Comparison of ENCODE assay signal across 8 mouse cellular contexts in the genomic region with DNA sequence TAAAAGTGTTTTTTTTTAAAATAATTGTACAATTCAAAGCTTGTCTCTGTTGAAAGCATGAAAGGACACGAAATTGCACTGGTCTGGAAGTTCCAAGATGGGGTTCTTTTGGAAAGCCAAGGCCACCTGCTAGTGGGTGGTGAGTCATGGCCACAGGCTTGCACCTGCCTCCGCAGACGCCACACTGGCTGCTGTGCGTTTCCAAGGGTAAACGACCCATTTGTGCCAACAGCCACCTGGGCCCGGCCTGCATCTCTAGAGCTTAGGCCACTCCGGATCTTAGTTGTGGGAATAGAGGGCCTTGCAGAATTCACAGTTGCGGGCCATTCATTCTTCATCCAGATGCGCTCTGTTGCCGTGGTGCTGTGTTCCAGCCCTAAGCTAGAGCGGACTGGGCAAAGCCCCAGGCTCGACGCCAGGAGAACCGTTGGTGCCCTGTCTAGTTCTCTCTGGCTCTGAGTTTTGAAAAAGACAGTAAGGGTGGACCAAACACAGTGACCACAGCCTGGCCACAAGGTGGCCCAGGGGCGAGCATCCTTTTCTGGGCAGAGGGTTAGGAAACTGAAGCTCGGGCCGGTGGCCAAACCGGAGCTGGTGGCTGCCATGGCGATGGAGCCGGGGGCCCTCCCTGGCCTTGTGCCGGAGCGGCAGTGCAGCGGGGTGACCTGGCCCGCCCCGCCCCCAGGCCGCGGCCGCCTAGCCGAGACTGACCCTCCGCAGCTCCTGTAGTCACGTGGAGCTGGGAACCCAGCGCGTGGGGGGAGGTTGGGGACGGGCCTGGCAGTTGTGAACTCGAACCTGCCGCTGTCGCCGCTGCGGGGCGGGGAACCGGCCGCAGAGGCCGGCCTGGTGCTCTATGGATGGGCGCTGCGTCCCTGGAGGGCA. TPM values are rescaled to one million over a fixed set of nuclear protein-coding genes. Genes with fewer than 3 reads are reported as not detected.
DNase-seq lines count a peak whose midpoint lies in the region; ATAC-seq lines count a peak whose summit lies in the region.

A gene (plus strand): TSS at position 726 of the 885 bp plus-strand sequence.
A gene (plus strand): TSS at position 784 of the 885 bp plus-strand sequence.

- peaks cover 26% of the 10 kb centered on the region for H3K4me1 ChIP-seq in embryonic facial prominence, embryonic 15.5 days
- H3K4me1 ChIP-seq in heart, embryonic 11.5 days (ENCODE audit: control insufficient read depth, insufficient read depth, low read length) = peaks cover 16% of the 10 kb centered on the region
- H3K4me1 ChIP-seq in kidney, embryonic 15.5 days = peaks cover 40% of the 10 kb centered on the region
- H3K4me1 ChIP-seq in limb, embryonic 15.5 days = peaks cover 26% of the 10 kb centered on the region
- peaks cover 16% of the 10 kb centered on the region for H3K4me1 ChIP-seq in midbrain, embryonic 16.5 days (ENCODE audit: control insufficient read depth, insufficient read depth, low read length)

- ATAC-seq in embryonic facial prominence, embryonic 15.5 days (ENCODE audit: insufficient number of reproducible peaks, low FRiP score, low TSS enrichment, low read depth) = peak; percentile 88
- peak; percentile 88 for ATAC-seq in heart, embryonic 11.5 days (replicated peaks; ENCODE audit: insufficient number of reproducible peaks, low FRiP score, low TSS enrichment)
- peak; percentile 93 for ATAC-seq in kidney, embryonic 15.5 days (replicated peaks; ENCODE audit: low FRiP score)
- peak; percentile 90 for ATAC-seq in limb, embryonic 15.5 days (ENCODE audit: insufficient number of reproducible peaks, low FRiP score, low TSS enrichment, low read depth)
- peak; percentile 93 for ATAC-seq in midbrain, embryonic 16.5 days

- DNase-seq in 3134 (ENCODE audit: extremely low read depth, insufficient read length, low spot score) = peak; percentile 94
- peak; percentile 88 to 92 for DNase-seq in adrenal gland, postnatal 4 days (ENCODE audit: low spot score in 2 of 2)
- DNase-seq in spleen, adult 18-20 months = peak; percentile 67 to 73

- H3K27ac ChIP-seq in embryonic facial prominence, embryonic 15.5 days (replicated peaks) = peak within 1 kb of the TSS; percentile 80
- H3K27ac ChIP-seq in heart, embryonic 11.5 days (ENCODE audit: low read depth, low read length) = peak within 1 kb of the TSS; percentile 92
- H3K27ac ChIP-seq in kidney, embryonic 15.5 days = peak within 1 kb of the TSS; percentile 94
- peak within 1 kb of the TSS; percentile 89 for H3K27ac ChIP-seq in limb, embryonic 15.5 days
- peak within 1 kb of the TSS; percentile 97 for H3K27ac ChIP-seq in midbrain, embryonic 16.5 days (ENCODE audit: low read length)

- WGBS in embryonic facial prominence, embryonic 15.5 days = 5% methylated on average over 45 of the region's 45 CpGs
- WGBS in heart, embryonic 11.5 days (ENCODE audit: insufficient replicate concordance) = 8% methylated on average over 45 of the region's 45 CpGs
- WGBS in kidney, embryonic 15.5 days = 7% methylated on average over 45 of the region's 45 CpGs
- 5% methylated on average over 45 of the region's 45 CpGs for WGBS in limb, embryonic 15.5 days
- 4% methylated on average over 44 of the region's 45 CpGs for WGBS in midbrain, embryonic 16.5 days

- H3K27me3 ChIP-seq in embryonic facial prominence, embryonic 15.5 days = no peaks in the 10 kb centered on the region
- no peaks in the 10 kb centered on the region for H3K27me3 ChIP-seq in heart, embryonic 11.5 days (ENCODE audit: control insufficient read depth, insufficient read depth, low read length)
- H3K27me3 ChIP-seq in kidney, embryonic 15.5 days = no peaks in the 10 kb centered on the region
- no peaks in the 10 kb centered on the region for H3K27me3 ChIP-seq in limb, embryonic 15.5 days
- no peaks in the 10 kb centered on the region for H3K27me3 ChIP-seq in midbrain, embryonic 16.5 days (ENCODE audit: control insufficient read depth, insufficient read depth, low read depth, low read length)

- peak within 1 kb of the TSS; percentile 82 for H3K4me2 ChIP-seq in embryonic facial prominence, embryonic 15.5 days (replicated peaks)
- peak within 1 kb of the TSS; percentile 70 for H3K4me2 ChIP-seq in heart, embryonic 11.5 days
- H3K4me2 ChIP-seq in kidney, embryonic 15.5 days = peak within 1 kb of the TSS; percentile 81
- H3K4me2 ChIP-seq in limb, embryonic 15.5 days = peak within 1 kb of the TSS; percentile 82
- H3K4me2 ChIP-seq in midbrain, embryonic 16.5 days (ENCODE audit: low read length) = peak within 1 kb of the TSS; percentile 90

- peaks cover 19% of the 10 kb centered on the region for H3K9me3 ChIP-seq in embryonic facial prominence, embryonic 15.5 days (replicated peaks)
- peaks cover 23% of the 10 kb centered on the region for H3K9me3 ChIP-seq in heart, embryonic 11.5 days (replicated peaks; ENCODE audit: control insufficient read depth, low read length)
- peaks cover 29% of the 10 kb centered on the region for H3K9me3 ChIP-seq in kidney, embryonic 15.5 days (replicated peaks)
- peaks cover 16% of the 10 kb centered on the region; the same call in 1 of the 2 replicates for H3K9me3 ChIP-seq in limb, embryonic 15.5 days
- H3K9me3 ChIP-seq in midbrain, embryonic 16.5 days (replicated peaks; ENCODE audit: control insufficient read depth, low read length, poor library complexity, severe bottlenecking) = peaks cover 22% of the 10 kb centered on the region; the same call in 1 of the 2 replicates

- peaks cover 25% of the 10 kb centered on the region for H3K36me3 ChIP-seq in embryonic facial prominence, embryonic 15.5 days
- peaks cover 28% of the 10 kb centered on the region for H3K36me3 ChIP-seq in heart, embryonic 11.5 days (ENCODE audit: control insufficient read depth, insufficient read depth, low read length)
- H3K36me3 ChIP-seq in kidney, embryonic 15.5 days = peaks cover 34% of the 10 kb centered on the region
- peaks cover 25% of the 10 kb centered on the region for H3K36me3 ChIP-seq in limb, embryonic 15.5 days
- peaks cover 28% of the 10 kb centered on the region for H3K36me3 ChIP-seq in midbrain, embryonic 16.5 days (ENCODE audit: control insufficient read depth, insufficient read depth, low read length)

- H3K9ac ChIP-seq in embryonic facial prominence, embryonic 15.5 days = peak within 1 kb of the TSS; percentile 68
- H3K9ac ChIP-seq in heart, embryonic 11.5 days (ENCODE audit: low read depth, low read length) = peak within 1 kb of the TSS; percentile 96
- peak within 1 kb of the TSS; percentile 82 for H3K9ac ChIP-seq in kidney, embryonic 15.5 days
- H3K9ac ChIP-seq in limb, embryonic 15.5 days = peak within 1 kb of the TSS; percentile 82
- peak within 1 kb of the TSS; percentile 96 for H3K9ac ChIP-seq in midbrain, embryonic 16.5 days (ENCODE audit: low read depth, low read length)

- H3K4me3 ChIP-seq in embryonic facial prominence, embryonic 15.5 days (replicated peaks) = peak within 1 kb of the TSS; percentile 83
- peak within 1 kb of the TSS; percentile 89 for H3K4me3 ChIP-seq in heart, embryonic 11.5 days (ENCODE audit: low read depth, low read length)
- H3K4me3 ChIP-seq in kidney, embryonic 15.5 days (replicated peaks) = peak within 1 kb of the TSS; percentile 81
- peak within 1 kb of the TSS; percentile 83 for H3K4me3 ChIP-seq in limb, embryonic 15.5 days
- H3K4me3 ChIP-seq in midbrain, embryonic 16.5 days (ENCODE audit: low read depth, low read length) = peak within 1 kb of the TSS; percentile 87

RNA-seq across cellular contexts. Expression of the first gene that starts in this region (rescaled TPM):
- 10 to 100 TPM; 59.7 to 61.5 TPM for total RNA-seq in adrenal gland, postnatal 4 days (2021)
- 26.6 and 28.6 TPM in 2 replicates for polyA plus RNA-seq in embryonic facial prominence, embryonic 15.5 days (2015; fragmentation: Nextera tagmentation; extraction: Ambion mirVana)
- polyA plus RNA-seq in heart, embryonic 11.5 days (2014; fragmentation: Nextera tagmentation; extraction: Ambion mirVana) = 22.0 and 26.5 TPM in 2 replicates
- polyA plus RNA-seq in kidney, embryonic 15.5 days (2015; fragmentation: Nextera tagmentation; extraction: Ambion mirVana) = 43.8 and 47.3 TPM in 2 replicates
- polyA plus RNA-seq in limb, embryonic 15.5 days (2015; fragmentation: Nextera tagmentation; extraction: Ambion mirVana) = 21.0 and 23.9 TPM in 2 replicates
- polyA plus RNA-seq in midbrain, embryonic 16.5 days (2015; fragmentation: Nextera tagmentation; extraction: Ambion mirVana) = 48.2 and 48.8 TPM in 2 replicates

RNA-seq across cellular contexts. Expression of the second gene that starts in this region (rescaled TPM):
- total RNA-seq in adrenal gland, postnatal 4 days (2021) = 1 to 10 TPM in 1 of 2 experiments, not detected in 1; 2.0 TPM
- not detected in 2 replicates for polyA plus RNA-seq in embryonic facial prominence, embryonic 15.5 days (2015; fragmentation: Nextera tagmentation; extraction: Ambion mirVana)
- polyA plus RNA-seq in heart, embryonic 11.5 days (2014; fragmentation: Nextera tagmentation; extraction: Ambion mirVana) = not detected in 2 replicates
- not detected in 2 replicates for polyA plus RNA-seq in kidney, embryonic 15.5 days (2015; fragmentation: Nextera tagmentation; extraction: Ambion mirVana)
- polyA plus RNA-seq in limb, embryonic 15.5 days (2015; fragmentation: Nextera tagmentation; extraction: Ambion mirVana) = 0.79 and 1.1 TPM in 2 replicates
- not detected in 2 replicates for polyA plus RNA-seq in midbrain, embryonic 16.5 days (2015; fragmentation: Nextera tagmentation; extraction: Ambion mirVana)

Comparison
In these comparisons a context has a peak if more than half of its experiments do, and no peak if none do; other contexts are left out.
1. Peak in every context shown above with its lines: DNase-seq, ATAC-seq, H3K4me3 ChIP-seq and H3K27ac ChIP-seq.